Mouse (Mus musculus): Measurements from ENCODE around the gene Orm3. TPM values are rescaled to one million over a fixed set of nuclear protein-coding genes. Genes with fewer than 3 reads are reported as not detected.

Orm3 gene
- polyA plus RNA-seq, 1 experiment: 1.2 TPM

- no peak for DNase-seq (ENCODE audit: low read depth)
Measured at GRCm38 (mm10) chr4:63368577-63368976, 12.6 kb downstream of the Orm3 start.

- DNase-seq (ENCODE audit: low read depth): no peak
Measured at GRCm38 (mm10) chr4:63370897-63371296, 14.9 kb downstream of the Orm3 start.

- no peak for DNase-seq (ENCODE audit: low read depth)
Measured at GRCm38 (mm10) chr4:63371890-63372289, 15.9 kb downstream of the Orm3 start.

GRCm38 (mm10) chr4:63373404-63373803 lies 17.4 kb downstream of the Orm3 start:
- DNase-seq (ENCODE audit: low read depth): no peak

- no peak for DNase-seq (ENCODE audit: low read depth)
Measured at GRCm38 (mm10) chr4:63374331-63374730, 18.4 kb downstream of the Orm3 start.

GRCm38 (mm10) chr4:63375367-63375766 lies 19.4 kb downstream of the Orm3 start:
- no peak for DNase-seq (ENCODE audit: low read depth)

GRCm38 (mm10) chr4:63377483-63377882 lies 21.5 kb downstream of the Orm3 start:
- DNase-seq (ENCODE audit: low read depth): no peak

GRCm38 (mm10) chr4:63382676-63383369 lies 26.9 kb downstream of the Orm3 start:
- DNase-seq (ENCODE audit: low read depth): no peak

GRCm38 (mm10) chr4:63383474-63383873 lies 27.5 kb downstream of the Orm3 start:
- no peak for DNase-seq (ENCODE audit: low read depth)

- no peak for DNase-seq (ENCODE audit: low read depth)
Measured at GRCm38 (mm10) chr4:63384262-63384661, 28.3 kb downstream of the Orm3 start.

GRCm38 (mm10) chr4:63385253-63385652 lies 29.3 kb downstream of the Orm3 start:
- DNase-seq (ENCODE audit: low read depth): no peak

- no peak for DNase-seq (ENCODE audit: low read depth)
Measured at GRCm38 (mm10) chr4:63385784-63386183, 29.8 kb downstream of the Orm3 start.

- DNase-seq (ENCODE audit: low read depth): no peak
Measured at GRCm38 (mm10) chr4:63388029-63388428, 32.1 kb downstream of the Orm3 start.

- no peak for DNase-seq (ENCODE audit: low read depth)
Measured at GRCm38 (mm10) chr4:63389121-63389886, 33.3 kb downstream of the Orm3 start.

GRCm38 (mm10) chr4:63389887-63390528 lies 34.0 kb downstream of the Orm3 start:
- no peak for DNase-seq (ENCODE audit: low read depth)

GRCm38 (mm10) chr4:63391322-63391721 lies 35.4 kb downstream of the Orm3 start:
- DNase-seq (ENCODE audit: low read depth): no peak

- no peak for DNase-seq (ENCODE audit: low read depth)
Measured at GRCm38 (mm10) chr4:63397981-63398537, 42.1 kb downstream of the Orm3 start.

GRCm38 (mm10) chr4:63398854-63399609 lies 43.1 kb downstream of the Orm3 start:
- DNase-seq (ENCODE audit: low read depth): no peak

GRCm38 (mm10) chr4:63399691-63400270 lies 43.8 kb downstream of the Orm3 start:
- DNase-seq (ENCODE audit: low read depth): no peak

- no peak for DNase-seq (ENCODE audit: low read depth)
Measured at GRCm38 (mm10) chr4:63400541-63401306, 44.8 kb downstream of the Orm3 start.

- no peak for DNase-seq (ENCODE audit: low read depth)
Measured at GRCm38 (mm10) chr4:63401620-63402019, 45.7 kb downstream of the Orm3 start.

All from gonadal fat pad, adult 2 months (tissue).